Mouse (Mus musculus) inflammation-experienced regulatory T-cells, adult 6 months (primary cell): ENCODE data around the gene Gm44596. TPM values are rescaled to one million over a fixed set of nuclear protein-coding genes. Genes with fewer than 3 reads are reported as not detected.
A peak's percentile ranks its signal among the peaks of the same experiment; 100 is the strongest.

Experiments used
- ATAC-seq: one replicate; pipeline ENCODE4 v1.8.0; 2017
- polyA plus RNA-seq, 3 experiments: library from polyadenylated mRNA; unstranded; fragments of 100-300 nt; shearing (Covaris generic); gene quantifications; one replicate each; pipeline ENCODE4 v1.2.1; 2017

The Gm44596 gene
- polyA plus RNA-seq: not detected

DNA sequence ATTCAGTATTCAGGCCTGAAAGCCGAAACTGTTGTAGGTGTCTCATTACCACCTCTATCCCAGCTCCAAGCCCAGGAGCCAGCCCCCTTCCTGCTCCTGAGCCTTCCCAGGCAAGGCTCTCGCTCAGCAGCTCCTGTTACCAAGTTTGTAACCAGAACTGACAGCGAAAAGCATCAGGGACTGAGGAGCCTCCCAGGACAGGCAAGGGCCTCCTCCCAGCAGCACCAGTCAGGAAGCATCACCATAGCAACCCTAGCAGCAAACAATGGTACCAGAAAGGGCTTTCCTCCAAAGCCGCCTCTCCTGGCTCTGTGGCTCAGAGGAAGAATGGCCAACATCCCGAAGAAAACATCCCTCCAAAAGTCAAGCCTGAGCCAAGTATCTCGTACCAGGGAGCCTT, at the start of gene Gm44596, which contains the start of gene Tex52:
Gm44596 (plus strand) TSS at position 312 of the 400 bp plus-strand sequence.
Tex52 (plus strand) TSS at position 265 of the 400 bp plus-strand sequence.
- no peak for ATAC-seq

DNA sequence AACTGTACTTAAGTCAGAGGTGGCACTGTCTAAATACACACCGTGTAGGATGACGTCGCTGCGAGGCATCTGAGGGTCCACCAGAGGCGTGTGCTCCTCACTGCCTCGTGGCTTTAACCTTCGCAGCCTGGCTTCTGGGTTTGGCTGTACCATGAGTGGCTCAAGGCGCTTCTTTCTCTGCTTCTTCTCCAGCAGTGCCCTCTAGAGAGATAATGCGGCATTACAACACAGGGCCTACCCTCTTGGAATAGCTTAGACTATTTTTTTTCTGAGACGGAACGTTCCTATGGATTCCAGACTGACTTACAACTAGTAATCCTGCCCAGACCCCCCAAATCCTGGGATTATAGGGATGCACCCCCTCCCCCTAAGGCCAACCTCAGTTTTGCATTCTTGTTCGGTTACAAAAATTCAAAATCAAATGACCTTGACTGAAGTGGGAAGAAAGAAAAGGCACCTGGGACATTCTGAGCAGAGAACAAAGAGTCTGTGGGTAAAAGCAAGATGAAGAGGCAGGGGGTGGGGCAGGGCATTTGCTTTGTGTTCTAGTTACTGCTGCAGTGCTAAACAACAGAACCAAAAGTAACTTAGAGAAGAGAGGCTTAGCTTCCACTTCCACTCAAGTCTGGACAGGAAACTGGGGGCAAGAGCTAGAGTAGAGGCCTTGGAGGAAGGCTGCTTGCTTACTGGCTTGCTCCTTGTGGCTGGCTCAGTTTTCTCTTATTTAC, 40.7 kb upstream of the Gm44596 start:
- ATAC-seq: peak; percentile 69

- no peak for ATAC-seq
Measured at GRCm38 (mm10) chr6:128337467-128337866, 37.8 kb upstream of the Gm44596 start.

GRCm38 (mm10) chr6:128338876-128339275, 36.4 kb upstream of the Gm44596 start:
- no peak for ATAC-seq

DNA sequence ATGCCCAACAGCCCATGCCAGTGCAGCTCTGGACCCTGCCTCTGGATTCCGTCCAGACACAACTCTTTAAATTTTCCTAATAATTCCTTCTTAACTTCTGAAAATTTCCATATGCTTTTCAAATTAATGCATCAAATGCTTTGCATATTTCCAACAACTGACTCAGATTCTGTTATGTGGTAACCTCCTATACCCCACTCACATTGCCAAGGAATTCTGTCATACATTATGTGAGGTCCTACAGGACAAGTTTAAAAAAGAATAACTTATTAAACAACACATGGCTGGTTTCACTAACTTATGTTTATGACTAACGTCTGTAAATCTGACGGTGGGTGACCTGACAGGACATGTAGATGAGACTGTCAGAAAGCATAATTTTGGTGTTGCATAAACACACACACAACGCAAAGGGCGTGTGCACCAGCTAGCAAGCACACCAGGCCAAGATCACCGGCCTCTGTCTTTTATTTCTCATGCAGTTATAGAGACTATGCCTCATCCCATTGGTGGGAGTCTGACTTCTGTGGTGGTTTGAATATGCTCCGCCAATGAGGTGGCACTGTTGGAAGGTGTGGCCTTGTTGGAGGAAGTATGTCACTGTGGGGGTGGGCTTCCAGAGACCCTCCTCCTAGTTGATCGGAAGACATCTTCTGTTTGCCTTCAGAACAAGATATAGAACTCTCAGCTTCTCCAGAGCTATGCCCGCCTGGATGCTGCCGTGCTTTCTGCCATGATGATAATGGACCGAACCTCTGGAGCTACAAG, 33.2 kb upstream of the Gm44596 start:
- ATAC-seq: no peak

DNA sequence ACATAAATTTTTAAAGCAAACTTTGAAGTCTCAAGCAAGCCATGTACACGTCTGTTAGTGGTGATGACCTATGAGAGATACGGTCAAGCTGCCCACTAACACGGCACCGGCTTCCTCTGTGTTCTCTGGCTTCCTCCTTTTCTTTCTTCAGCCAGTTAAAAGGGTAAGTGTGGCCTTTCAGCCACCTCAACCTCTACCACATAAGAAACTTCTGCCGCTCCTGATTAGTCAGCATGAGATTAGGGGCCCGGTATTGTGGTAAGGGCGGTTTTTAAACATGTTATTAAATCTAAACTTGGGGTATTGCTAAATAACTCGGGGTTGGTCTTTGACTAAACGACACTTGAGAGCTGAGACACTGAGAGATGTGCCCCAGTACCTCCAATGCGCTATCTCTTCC, 29.7 kb upstream of the Gm44596 start:
- ATAC-seq: no peak

DNA sequence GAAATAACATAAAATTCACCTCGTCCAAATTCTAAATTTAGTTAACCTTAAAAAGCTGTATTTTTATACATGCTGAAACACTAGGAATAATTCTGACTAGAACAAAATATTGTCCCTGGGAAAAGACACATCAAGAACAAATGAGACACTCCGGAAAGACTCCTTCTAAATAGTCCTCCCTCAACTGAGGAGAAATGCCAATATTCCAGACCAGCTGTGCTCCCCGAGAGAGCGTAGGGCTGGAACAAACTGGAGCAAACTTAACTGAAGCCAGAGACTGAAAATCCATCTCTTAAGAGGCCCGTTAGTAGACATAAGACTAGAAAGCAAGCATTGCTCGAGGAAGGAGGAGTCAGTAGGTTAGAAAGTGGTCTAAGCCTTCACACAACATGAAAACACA, 28.5 kb upstream of the Gm44596 start:
- ATAC-seq: no peak

- no peak for ATAC-seq
Measured at GRCm38 (mm10) chr6:128349711-128350110, 25.6 kb upstream of the Gm44596 start.

DNA sequence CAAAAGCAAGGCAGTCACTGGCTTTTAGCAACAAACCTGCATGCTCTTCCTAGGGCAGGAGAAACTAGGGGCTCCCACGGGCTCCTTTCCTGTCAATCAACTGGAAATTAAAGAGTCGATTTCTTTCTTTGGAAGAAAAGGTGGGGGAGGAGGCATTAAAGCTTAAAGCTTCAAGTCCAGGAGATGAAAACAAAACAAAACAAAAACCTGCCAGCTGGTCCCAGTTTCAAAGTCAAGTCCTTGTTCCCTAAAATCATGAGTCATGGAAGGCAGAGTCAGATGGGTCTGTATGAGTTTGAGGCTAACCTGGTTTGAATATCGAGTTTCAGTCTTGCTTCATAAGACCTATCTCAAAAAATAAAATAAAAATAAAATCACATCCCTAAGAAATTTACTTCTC, 21.2 kb upstream of the Gm44596 start:
- ATAC-seq: no peak

GRCm38 (mm10) chr6:128355201-128355681, 20.1 kb upstream of the Gm44596 start:
- ATAC-seq: peak; percentile 17

GRCm38 (mm10) chr6:128355726-128356416, 19.4 kb upstream of the Gm44596 start, which contains the start of gene Tulp3:
Tulp3 (minus strand) TSS chr6:128355851.
- ATAC-seq: peak; percentile 94

GRCm38 (mm10) chr6:128358999-128359398, 16.3 kb upstream of the Gm44596 start:
- ATAC-seq: peak; percentile 51

DNA sequence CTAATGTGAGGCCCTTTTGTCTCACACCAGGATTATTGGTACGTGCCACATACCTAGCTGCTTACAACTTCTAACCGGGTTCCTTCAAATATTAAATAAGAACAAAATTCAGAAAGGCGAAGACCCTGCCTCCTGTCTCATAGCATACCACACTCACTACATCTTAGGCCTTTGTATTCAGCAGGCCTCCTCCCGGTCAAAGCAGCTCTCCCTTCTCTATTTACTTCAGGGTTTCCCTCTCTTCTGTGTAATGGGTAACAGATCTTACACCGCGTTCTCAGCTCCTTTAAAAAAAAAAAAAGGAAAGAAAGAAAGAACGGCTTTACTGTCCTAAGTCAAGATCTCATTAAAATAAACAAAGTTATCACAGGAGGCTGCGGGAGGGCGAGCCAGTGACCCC, 13.4 kb upstream of the Gm44596 start:
- ATAC-seq: no peak

GRCm38 (mm10) chr6:128362381-128363006, 12.8 kb upstream of the Gm44596 start, which contains the start of the genes Rhno1 and Foxm1:
Rhno1 (minus strand) TSS chr6:128362911.
Foxm1 (plus strand) TSS chr6:128362967.
- ATAC-seq: peak; percentile 82

DNA sequence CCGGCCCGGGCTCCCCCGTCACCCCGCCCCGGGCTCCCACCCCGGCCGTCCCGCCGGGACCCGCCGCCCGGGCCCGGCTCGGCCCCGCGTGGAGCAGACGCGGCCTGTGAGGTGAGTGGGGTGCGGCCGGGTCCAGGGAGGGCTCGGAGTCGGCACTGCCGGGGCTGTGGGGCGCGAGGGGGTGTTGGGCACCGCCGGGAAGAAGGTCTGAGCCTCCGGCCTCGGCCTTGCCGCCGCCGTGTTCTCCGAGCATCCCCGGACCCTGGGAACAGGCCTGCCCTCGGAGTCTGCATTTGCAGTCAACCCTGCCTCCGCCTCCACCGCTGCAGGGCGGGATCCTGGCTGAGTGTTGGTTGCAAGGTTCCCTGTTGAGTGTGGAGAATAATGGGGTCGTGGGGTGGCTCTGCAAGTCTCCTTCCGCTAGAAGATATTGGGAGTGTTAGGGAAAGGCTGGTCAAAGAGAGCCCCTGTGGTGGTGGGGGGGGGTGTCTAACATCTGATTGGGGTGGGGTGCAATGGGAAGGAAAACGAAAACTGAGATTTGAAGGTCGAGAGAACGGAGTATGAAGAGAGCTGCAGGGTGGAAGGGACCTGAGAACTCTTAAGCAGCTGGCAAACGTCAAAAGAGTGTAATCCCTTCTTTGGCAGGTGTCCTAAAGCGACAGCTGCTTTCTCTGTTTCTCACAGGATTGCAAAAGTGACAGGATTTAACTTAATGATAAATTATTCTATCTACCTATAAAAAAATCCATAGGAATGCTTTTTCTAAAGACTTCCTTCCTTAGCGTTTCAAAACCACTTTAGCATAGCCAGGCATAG, 12.1 kb upstream of the Gm44596 start:
- no peak for ATAC-seq

- no peak for ATAC-seq
Measured at GRCm38 (mm10) chr6:128364721-128365120, 10.6 kb upstream of the Gm44596 start.

DNA sequence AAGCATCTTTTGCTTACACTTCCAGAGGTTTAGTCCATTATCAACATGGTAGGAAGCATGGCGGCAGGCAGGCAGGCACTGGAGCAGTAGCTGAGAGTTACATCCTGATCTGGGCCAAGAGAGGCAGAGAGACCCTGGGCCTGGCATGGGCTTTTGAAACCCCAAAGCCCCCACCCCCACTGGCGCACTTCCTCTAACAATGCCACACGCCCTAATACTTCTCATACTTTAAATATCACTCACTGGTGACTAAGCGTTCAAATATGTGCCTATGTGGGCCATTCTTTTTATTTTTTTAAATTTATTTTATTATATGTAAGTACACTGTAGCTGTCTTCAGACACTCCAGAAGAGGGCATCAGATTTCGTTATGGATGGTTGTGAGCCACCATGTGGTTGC, 8.8 kb upstream of the Gm44596 start:
- no peak for ATAC-seq

- no peak for ATAC-seq
Measured at GRCm38 (mm10) chr6:128370040-128370439, 5.3 kb upstream of the Gm44596 start.

DNA sequence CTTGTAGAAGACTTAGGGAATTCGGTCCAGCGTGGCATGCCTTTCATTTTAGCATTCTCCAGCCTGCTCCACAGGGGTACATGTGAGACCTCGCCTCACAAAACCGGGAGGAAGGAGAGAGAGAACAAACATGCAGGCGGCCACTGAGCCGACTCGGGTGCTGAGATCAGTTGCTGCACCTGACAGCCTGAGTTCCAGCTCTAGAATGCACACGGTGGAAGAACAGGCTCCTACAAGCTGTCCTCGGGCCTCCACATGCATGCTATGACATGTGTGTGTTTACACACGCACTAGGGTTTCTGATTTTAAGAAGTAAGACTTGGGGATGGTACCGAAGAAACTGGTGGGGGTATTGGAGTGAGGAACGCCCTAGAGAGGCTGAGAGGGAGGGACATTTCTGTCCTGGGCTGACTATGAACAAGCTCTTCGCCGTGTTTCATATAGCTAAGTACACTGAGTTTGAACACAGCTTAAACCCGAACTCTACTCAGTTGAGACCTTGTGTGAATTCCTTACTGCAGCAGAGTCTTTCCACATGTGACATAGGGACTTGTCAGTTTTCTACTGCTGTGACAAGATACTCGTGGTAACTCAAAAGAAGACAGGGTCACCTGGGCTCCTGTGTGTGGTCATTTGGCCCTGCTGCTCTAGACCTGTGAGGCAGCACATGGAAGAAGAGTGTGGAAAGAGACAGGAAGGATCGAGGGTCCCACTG, 1.2 kb downstream of the Gm44596 start:
- ATAC-seq: no peak

- ATAC-seq: no peak
Measured at GRCm38 (mm10) chr6:128379636-128380035, 4.3 kb downstream of the Gm44596 start.
